Mouse (Mus musculus): ENCODE measurements at regions not wholly inside any gene's neighbourhood (a gene's known extent, or its start where the extent isn't known, plus 50 kb on each side); places are given as distances from the start of the nearest gene placed in this dataset.
A peak's percentile ranks its signal among the peaks of the same experiment; 100 is the strongest.

DNA sequence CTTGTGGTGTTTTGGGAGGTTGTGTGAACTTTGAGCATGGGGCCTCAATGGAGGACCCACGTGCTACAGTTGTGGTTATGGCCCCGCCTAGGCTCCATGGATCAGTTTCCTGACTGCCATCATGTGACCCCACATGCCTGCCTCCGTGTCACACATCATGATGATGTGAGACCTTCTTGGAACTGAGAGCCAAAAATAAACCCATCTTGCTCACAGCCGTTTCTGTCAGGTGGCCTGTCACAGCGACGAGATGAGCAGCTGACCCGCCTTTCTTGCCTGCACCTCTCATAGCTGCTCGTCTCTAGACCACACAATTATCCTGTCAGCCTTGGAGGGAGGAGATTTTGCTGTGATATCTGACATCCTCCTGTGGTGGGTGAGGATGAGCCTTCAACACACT lies 60.4 kb upstream of the Lrpap1 start:
- ATAC-seq (ENCODE audit: insufficient number of reproducible peaks, low FRiP score, low TSS enrichment), result no peak

DNA sequence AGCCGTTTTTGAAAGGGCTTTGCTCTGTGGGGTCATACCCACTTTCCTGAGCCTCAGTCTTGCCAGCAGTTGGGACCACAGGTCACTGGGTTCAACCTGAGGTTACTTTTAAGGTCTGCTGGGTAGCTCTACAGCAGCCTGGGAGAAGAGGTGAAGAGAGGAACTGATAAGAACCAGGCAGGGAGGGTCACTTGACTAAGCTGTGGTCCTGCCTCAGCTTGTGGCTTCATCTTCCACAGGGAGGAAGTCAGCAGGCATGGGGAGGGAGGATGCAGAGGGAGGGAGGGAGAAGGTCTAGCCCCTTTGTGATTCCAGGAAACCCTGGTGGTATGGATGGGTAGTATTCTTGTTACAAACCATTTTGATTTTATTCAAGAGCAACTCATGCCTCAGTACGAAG lies 59.9 kb upstream of the Lrpap1 start:
- ATAC-seq (ENCODE audit: insufficient number of reproducible peaks, low FRiP score, low TSS enrichment), result no peak

DNA sequence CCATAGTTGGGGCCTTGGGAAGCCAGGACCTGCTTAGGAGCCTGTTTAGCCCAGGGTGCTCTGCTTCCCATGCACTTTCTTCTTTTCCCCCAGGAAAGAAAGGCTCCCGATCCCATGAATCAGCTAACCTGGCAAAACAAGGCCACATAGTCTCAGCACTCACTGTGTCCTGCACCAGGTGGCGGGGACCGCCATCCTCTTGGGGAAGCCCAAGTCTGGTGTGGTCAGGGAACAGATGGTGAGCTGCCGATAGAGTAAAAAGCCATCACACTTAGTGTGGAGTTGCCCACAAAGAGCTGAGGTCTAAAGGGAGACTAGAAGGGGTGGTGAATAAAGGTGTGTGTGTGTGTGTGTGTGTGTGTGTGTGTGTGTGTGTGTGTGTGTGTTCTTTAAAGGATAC lies 57.0 kb upstream of the Lrpap1 start:
- ATAC-seq (ENCODE audit: insufficient number of reproducible peaks, low FRiP score, low TSS enrichment), result no peak

GRCm38 (mm10) chr5:35162120-35162519 lies 56.6 kb upstream of the Lrpap1 start:
- ATAC-seq (ENCODE audit: insufficient number of reproducible peaks, low FRiP score, low TSS enrichment), result no peak

DNA sequence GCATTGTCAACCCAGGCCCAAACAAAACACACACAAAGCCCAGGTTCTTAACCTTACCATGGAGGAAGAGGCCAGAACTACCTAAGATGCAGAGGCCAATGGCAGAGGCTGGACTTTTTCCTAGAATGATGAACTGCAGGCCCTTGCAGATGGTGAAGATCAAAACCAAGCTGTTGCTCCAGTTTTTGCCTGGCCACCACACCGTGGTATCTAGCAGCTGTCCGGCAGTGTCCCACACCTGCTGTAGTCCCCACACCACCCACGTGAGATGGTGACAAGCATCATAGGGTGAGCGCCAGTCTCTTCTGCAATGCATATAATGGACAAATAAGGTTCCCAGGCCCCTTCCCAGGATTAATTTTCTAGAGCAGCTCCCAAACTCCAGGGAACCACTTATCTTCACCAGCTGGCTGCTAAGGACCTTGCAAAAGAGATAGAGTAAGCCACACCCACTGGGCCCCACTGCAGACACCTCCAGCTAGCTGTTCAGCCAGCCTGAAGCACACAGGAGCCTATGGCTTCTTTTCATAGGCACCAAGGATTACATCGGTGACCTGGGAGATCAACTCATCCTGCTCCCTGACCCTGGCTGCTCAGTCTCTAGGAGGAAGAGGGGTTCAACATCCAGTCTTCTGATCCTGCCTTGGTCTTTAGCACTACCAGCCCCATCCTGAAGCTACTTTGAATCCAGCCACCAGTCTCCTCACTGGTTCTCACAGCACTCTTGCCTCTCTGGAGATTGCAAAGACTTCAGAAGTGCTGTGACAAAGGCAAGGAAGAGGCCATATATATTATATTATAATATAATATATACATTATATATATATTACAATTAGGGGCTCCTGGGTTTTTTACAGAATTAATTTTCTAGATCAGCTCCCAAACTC lies 55.6 kb upstream of the Lrpap1 start:
- ATAC-seq (ENCODE audit: insufficient number of reproducible peaks, low FRiP score, low TSS enrichment), result no peak

DNA sequence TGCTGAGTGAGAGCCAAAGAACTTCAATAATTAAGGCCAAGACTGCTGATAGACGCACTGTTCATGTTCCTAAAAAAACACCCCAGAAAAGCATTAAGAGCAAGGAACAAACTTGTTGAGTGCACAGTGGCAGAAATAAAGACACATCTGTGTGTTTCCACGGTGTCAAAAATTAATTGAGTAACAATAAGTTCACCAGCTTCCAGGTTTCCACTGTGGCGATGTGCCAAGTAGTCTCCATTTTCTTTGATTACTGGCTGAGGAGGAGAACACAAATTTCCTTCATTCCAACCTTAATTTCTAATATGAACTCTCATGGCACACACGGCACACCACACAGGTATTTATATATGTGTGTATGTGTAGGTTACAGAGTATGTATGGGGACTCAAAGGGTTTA lies 54.3 kb upstream of the Lrpap1 start:
- no peak for ATAC-seq (ENCODE audit: insufficient number of reproducible peaks, low FRiP score, low TSS enrichment)

GRCm38 (mm10) chr5:35159178-35159661 lies 53.7 kb upstream of the Lrpap1 start:
- ATAC-seq (ENCODE audit: insufficient number of reproducible peaks, low FRiP score, low TSS enrichment), result peak; percentile 68

- no peak for ATAC-seq (ENCODE audit: insufficient number of reproducible peaks, low FRiP score, low TSS enrichment)
Measured at GRCm38 (mm10) chr5:35158346-35159047, 52.9 kb upstream of the Lrpap1 start.

DNA sequence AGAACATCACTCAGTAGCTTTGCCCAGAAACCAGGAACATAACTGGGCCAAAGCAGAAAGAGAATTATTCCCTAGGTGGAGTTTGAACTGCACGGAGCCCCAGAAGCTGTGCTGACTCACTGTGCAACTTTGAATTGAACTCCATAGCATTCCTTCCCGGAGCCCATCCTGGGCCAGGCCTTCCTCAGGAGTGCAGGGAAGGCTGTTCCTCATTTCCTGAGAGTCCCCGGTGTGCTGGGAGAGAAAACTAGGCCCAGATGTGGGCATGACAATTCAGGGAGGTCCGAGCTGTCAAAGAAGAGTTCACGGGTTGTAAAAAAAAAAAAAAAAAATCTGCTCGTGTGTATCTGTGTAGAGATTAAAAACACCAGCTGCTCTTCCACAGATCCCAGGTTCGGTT lies 50.8 kb upstream of the Lrpap1 start:
- no peak for ATAC-seq (ENCODE audit: insufficient number of reproducible peaks, low FRiP score, low TSS enrichment)

GRCm38 (mm10) chr5:35155717-35156116 lies 50.2 kb upstream of the Lrpap1 start:
- ATAC-seq (ENCODE audit: insufficient number of reproducible peaks, low FRiP score, low TSS enrichment), result no peak
